Mouse (Mus musculus) megakaryocyte, embryonic 14.5 days (primary cell): Measurements from ENCODE around the gene Narf. TPM values are rescaled to one million over a fixed set of nuclear protein-coding genes. Genes with fewer than 3 reads are reported as not detected.

Source experiments
- H3K27me3 ChIP-seq: replicated peaks from 2 replicates; pipeline ENCODE3; 2012; ENCODE audit warnings: inconsistent platforms
- H3K36me3 ChIP-seq: replicated peaks from 2 replicates; pipeline ENCODE3; 2012; ENCODE audit warnings: low read length, inconsistent platforms, mixed read lengths
- H3K4me1 ChIP-seq: 2 replicates; pipeline ENCODE4 v1.6.1; 2012; ENCODE audit warnings: inconsistent platforms
- H3K4me3 ChIP-seq: replicated peaks from 2 replicates; pipeline ENCODE3; 2012; ENCODE audit warnings: moderate library complexity, mild to moderate bottlenecking, inconsistent platforms
- H3K9me3 ChIP-seq: 2 replicates; pipeline ENCODE4 v1.6.1; 2012; ENCODE audit warnings: inconsistent platforms
- FLI1 ChIP-seq: IDR thresholded peaks from 2 replicates; pipeline ENCODE4 v1.6.1; 2012; ENCODE audit warnings: low read length, inconsistent platforms, mixed read lengths
- GATA1 ChIP-seq: IDR thresholded peaks from 3 replicates; pipeline ENCODE4 v1.6.1; 2012; ENCODE audit warnings: mixed read lengths, low read length, inconsistent platforms, borderline replicate concordance
- polyA plus RNA-seq: library from polyadenylated mRNA; stranded (reverse); fragments of >175 nt; gene quantifications from 2 replicates; pipeline ENCODE4 v1.2.3, GENCODE M21; 2012; ENCODE audit warnings: low replicate concordance; ENCODE audit not compliant: insufficient read depth

The Narf gene
- polyA plus RNA-seq, 1 experiment, result 13.3 TPM

DNA sequence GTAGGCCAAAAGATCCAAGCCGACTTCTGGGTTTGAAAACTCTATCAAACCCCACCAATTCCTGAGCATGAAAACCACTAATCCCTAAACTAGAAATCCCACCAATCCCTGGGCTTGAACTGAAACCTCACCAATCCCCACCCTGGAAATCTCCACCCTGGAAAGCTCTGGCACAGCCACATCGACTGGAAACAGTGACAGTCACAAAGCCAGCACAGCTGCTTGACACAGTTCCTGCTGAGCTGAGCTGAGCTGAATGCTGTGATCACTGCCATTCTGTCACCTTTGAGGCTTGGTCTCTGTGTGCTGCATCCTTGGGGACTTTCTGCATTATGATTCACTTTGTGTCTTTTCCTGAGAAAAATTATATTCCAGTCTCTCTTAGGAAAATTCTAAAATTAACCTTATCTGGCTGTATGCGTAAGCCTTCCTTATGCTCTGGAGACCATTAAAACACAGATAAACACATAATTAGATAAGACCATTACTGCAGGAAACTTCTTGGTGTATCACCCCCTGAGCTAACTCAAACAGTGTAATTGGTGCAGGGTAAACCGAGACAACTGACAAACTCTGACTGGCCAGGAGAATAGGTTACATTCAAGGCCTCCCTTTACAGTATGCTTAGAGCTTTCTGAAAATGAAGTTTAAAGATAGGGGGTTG is 5.3 kb upstream of the Narf start:
- Histone ChIP-seq H3K9me3 (no peaks in the 10 kb centered on the region), H3K36me3 (peaks cover 12% of the 10 kb centered on the region), H3K4me3 (peak overlapping the region; percentile 67), H3K27me3 (no peaks in the 10 kb centered on the region), H3K4me1 (peaks cover 76% of the 10 kb centered on the region)
- TF ChIP-seq FLI1 (no peak), GATA1 (no peak)

DNA sequence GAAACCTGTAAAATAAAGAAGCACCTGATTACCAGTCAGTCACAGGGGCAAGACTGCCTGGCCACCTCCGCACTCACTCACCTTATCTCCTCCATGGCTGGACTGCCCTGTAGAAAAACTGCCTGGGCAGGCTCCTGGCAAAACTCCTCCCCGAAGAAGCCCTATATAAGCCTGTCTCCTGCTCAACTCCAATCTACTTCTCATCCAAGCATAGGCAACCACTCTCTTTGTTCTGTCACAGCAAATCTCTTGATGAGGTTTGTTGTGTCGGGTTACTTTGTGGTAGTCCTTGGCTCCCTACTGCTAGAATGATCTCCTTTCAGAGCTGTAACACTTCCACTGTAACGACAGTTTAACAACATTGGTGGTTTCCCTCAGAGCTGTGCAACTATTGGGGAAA is 4.3 kb upstream of the Narf start:
- no peaks in the 10 kb centered on the region for H3K9me3 ChIP-seq
- H3K4me3 ChIP-seq, result no peak overlapping the region
- peaks cover 67% of the 10 kb centered on the region for H3K4me1 ChIP-seq
- H3K27me3 ChIP-seq, result no peaks in the 10 kb centered on the region
- H3K36me3 ChIP-seq, result peaks cover 3% of the 10 kb centered on the region
- TF ChIP-seq FLI1, result no peak
- TF ChIP-seq GATA1, result no peak

DNA sequence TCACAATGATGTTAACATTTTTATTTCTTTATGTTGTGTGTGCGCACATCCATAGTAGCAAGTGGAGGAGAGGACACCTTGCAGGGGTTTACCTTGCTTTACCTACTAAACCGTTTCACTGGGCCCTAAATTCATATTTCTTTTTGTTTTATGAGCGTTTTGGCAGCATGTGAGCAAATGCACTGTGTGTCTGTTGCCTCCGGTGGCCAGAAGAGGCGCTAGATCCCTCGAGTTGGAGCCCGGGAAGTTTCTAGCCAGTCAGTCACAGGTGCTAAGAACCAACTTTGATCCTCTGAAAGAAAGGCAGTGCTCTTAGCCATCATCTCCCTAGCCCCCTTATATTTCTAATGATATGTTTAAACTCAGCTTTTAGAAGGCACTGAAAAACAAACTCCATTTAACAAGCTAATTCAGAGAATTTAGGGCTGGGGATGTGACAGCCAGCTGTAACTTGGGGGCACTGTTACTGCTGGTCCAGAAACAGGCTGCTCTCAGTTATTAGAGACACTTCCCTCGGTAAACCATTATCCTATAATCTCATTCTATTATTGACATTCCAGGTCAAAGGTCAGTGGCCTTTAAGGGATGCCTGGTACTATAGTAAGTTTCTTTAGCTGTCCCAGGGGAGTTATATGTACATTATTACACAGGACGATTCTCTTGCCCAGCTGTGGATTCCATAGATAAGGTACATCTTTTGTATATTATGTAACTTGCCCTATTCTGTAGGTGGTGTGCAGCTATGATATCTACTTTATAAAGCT is 1.4 kb upstream of the Narf start:
- H3K36me3 ChIP-seq, result peaks cover 22% of the 10 kb centered on the region
- H3K4me1 ChIP-seq, result peaks cover 74% of the 10 kb centered on the region
- H3K9me3 ChIP-seq, result no peaks in the 10 kb centered on the region
- H3K27me3 ChIP-seq, result no peaks in the 10 kb centered on the region
- TF ChIP-seq FLI1 (no peak), GATA1 (no peak)
- peak overlapping the region; percentile 100 for H3K4me3 ChIP-seq

DNA sequence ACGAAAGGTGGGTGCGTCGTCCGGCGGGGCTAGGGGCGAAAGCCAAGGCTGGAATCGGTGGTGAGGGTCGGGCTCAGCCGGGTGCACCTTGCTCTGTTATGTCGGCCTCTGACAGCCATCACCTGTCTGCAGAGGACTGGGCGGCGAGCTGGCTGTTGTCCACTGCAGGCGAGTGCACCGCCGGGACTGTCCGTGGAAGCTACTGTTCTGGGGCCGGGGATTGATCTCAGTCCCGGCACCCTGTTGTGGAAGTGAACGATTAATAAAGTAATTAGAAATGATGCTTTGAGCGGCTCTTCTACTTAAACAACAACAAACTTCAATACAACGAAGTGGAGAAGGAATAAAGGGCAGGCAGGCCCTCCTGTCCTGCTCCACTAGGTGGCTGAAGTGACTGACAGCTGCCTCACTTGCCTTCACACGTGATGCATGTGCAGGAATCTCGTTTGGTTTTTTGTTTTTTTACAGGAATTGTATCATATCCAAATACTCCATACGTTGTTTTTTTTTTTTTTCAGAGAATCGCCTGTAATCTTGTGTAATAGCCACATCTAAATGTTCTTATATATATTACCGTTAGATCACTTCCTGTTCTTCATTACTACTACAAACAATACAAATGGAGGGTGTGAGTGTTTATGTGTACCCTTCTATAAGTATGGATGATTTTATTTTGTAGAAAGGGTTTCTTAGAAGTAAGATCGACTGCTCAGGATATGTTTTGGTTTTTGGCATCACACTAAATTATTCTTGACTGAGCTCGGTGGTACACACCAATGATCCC is 484 bp downstream of the Narf start:
- Histone ChIP-seq H3K27me3 (no peaks in the 10 kb centered on the region), H3K9me3 (no peaks in the 10 kb centered on the region), H3K36me3 (peaks cover 41% of the 10 kb centered on the region), H3K4me1 (peaks cover 77% of the 10 kb centered on the region), H3K4me3 (peak overlapping the region; percentile 100)
- TF ChIP-seq FLI1, result no peak
- no peak for TF ChIP-seq GATA1

DNA sequence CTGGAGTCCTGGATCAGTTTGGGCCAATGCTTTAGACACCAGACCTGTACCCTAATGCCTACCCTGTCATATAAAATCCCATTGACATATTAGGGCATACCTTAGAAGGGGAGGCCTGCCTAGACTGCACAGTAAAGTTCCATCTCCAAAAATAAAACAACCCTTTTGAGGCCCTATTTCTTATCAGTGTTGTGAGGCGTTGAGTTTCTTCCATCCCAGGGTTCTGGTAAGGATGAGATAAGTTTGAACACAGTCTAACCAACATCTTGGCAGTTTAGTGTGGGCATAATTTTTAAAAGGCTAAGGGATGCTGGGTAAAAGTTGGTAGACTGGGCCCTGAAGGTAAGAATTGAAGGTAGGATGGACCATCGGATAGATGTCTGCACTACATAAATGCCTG is 2.6 kb downstream of the Narf start:
- TF ChIP-seq GATA1, result no peak
- no peak for TF ChIP-seq FLI1
- peaks cover 61% of the 10 kb centered on the region for H3K36me3 ChIP-seq
- H3K9me3 ChIP-seq, result no peaks in the 10 kb centered on the region
- H3K27me3 ChIP-seq, result no peaks in the 10 kb centered on the region
- peak overlapping the region; percentile 100 for H3K4me3 ChIP-seq
- H3K4me1 ChIP-seq, result peaks cover 75% of the 10 kb centered on the region

DNA sequence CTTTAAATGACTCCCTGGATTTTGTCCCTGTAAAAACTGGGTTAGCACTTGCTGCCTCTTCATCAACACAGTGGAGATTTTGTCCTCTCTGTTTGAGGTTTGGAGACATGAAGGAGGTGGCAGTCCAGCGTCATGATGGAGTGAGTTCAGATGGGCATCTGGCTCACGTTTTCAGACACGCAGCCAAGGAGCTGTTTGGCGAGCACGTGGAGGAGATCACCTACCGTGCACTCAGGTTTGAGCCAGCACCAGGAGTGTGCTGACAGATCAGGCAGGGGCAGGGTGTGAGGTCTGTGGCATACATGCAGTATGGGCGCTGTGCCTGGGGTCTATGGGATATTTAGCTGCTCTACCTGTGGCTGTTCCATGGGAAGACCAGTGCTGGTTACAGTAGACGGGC is 13.1 kb downstream of the Narf start:
- TF ChIP-seq FLI1 (no peak), GATA1 (no peak)
- Histone ChIP-seq H3K36me3 (peaks cover 99% of the 10 kb centered on the region), H3K9me3 (no peaks in the 10 kb centered on the region)

DNA sequence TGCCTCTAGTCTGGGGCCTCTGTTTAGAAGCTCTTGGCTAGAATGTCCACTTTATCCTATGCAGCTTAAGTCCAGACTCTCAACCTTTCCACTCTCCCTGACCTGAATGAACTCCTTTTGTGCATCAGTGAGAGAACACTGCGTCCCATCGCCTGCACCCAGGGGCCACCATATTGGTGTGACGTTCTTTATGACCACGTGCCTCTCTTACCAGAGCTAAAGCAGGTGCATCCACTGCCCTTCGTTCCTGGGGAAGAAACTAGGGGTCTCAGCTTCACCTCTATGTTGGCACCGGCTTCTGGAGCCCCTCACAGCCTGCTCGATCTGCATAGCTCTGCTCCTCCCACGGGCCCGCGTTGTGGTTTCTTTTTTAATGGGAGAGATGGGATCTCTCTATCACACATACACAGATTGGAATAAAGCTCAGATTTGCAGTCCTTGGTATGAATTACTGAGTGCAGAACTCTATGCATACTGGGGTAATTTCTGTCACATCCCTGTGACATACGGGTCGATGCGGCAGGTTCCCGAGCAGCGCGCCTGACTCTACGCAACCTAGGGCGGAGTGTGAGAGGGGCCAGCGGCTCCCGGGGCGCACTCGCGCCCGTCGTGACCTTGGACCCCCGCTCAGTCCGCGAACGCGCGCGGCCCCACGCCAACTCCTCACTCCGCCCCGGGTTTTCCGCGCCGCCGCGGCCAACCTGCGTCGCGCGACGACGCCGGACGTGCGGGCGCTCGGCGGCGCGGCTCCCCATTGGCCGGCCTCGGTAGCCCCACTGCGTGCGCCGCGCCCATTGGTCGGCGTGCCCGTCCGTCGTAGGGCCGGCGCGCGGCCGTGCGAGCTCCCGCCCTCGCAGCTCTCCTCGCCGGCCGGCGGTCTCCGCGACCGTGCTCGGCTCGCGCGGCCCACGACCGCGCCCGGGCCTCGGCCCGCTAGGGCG is 22.4 kb downstream of the Narf start, which contains the start of gene Foxk2:
Foxk2 (plus strand) TSS at position 831 of the 941 bp plus-strand sequence.
- Histone ChIP-seq H3K9me3 (no peaks in the 10 kb centered on the region), H3K36me3 (peaks cover 59% of the 10 kb centered on the region), H3K4me3 (peak within 1 kb of the TSS; percentile 99), H3K4me1 (peaks cover 62% of the 10 kb centered on the region), H3K27me3 (no peaks in the 10 kb centered on the region)
- TF ChIP-seq GATA1 (no peak), FLI1 (no peak)

More for the DNA sequence above, 13.1 kb downstream of the Narf start:
- no peaks in the 10 kb centered on the region for H3K27me3 ChIP-seq
- H3K4me3 ChIP-seq, result peak overlapping the region; percentile 50
- H3K4me1 ChIP-seq, result peaks cover 38% of the 10 kb centered on the region

DNA sequence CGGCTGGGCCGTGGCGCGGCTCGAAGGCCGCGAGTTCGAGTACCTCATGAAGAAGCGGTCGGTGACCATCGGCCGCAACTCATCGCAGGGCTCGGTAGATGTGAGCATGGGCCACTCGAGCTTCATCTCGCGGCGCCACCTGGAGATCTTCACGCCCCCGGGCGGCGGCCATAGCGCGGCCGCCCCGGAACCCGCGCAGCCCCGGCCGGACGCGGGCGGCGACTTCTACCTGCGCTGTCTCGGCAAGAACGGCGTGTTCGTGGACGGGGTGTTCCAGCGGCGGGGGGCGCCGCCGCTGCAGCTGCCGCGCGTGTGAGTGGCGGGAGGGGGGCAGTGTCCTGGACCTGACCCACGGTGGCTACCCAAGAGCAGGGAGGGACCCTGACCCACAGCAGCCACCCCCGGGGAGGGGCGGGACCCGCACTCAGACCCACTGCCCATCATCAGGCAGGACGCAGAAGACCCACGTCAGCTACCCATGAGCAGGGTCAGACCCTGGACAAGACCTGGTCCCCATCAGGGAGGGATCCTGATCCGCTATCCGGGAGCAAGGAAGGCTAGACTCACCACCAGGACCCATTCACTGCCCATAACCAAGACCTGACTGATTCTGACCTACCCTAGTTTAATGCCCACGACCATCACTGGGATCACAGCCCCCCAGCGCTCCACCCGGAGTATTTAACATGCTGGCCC is 23.3 kb downstream of the Narf start:
- Histone ChIP-seq H3K4me3 (peak overlapping the region; percentile 99), H3K4me1 (peaks cover 64% of the 10 kb centered on the region), H3K27me3 (no peaks in the 10 kb centered on the region), H3K9me3 (no peaks in the 10 kb centered on the region), H3K36me3 (peaks cover 58% of the 10 kb centered on the region)
- TF ChIP-seq FLI1, result no peak
- TF ChIP-seq GATA1, result no peak

DNA sequence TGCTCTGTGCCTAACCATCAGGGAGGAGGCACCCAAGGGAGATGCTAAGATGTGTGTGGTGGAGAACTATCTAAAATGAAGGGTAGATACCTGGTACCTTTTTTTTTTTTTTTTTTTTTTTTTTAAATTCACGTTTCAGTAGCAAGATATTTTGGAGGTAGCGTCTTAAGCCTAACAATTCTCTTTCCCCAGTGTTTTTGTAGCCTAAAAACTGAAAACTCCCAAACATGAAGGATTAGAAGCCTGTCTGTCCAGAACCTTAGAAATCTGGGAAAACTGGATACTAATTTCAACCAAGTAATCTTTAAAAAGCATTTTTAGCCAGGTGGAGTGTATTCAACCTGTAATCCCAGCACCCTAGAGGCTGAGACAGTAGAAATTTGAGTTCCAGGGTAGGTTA is 24.0 kb downstream of the Narf start:
- Histone ChIP-seq H3K36me3 (peaks cover 58% of the 10 kb centered on the region), H3K4me1 (peaks cover 70% of the 10 kb centered on the region), H3K4me3 (peak overlapping the region; percentile 99), H3K9me3 (no peaks in the 10 kb centered on the region), H3K27me3 (no peaks in the 10 kb centered on the region)
- TF ChIP-seq FLI1 (no peak), GATA1 (no peak)
